Mouse (Mus musculus): ENCODE data around the gene Etv5. TPM values are rescaled to one million over a fixed set of nuclear protein-coding genes. Genes with fewer than 3 reads are reported as not detected.

Gene Etv5
- total RNA-seq, 2 experiments from 2014 or later: 24.1 to 27.5 TPM

- no peak for DNase-seq (ENCODE audit: low spot score in 2 of 2)
Measured at GRCm38 (mm10) chr16:22348478-22349270, 90.8 kb downstream of the Etv5 start.

- DNase-seq (ENCODE audit: low spot score in 2 of 2): no peak
Measured at GRCm38 (mm10) chr16:22348014-22348413, 91.5 kb downstream of the Etv5 start.

- no peak for DNase-seq (ENCODE audit: low spot score in 2 of 2)
Measured at GRCm38 (mm10) chr16:22341236-22341671, 98.3 kb downstream of the Etv5 start.

- no peak for DNase-seq (ENCODE audit: low spot score in 2 of 2)
Measured at GRCm38 (mm10) chr16:22335781-22336180, 103.7 kb downstream of the Etv5 start.

Other genes starting within 250 kb of the Etv5 start
- gene Tra2b, start 173.7 kb downstream of the Etv5 start, total RNA-seq (2021): 100 to 1,000 TPM; 133 TPM
- 1 to 10 TPM; 4.8 to 5.4 TPM for gene Dgkg, start 217.5 kb upstream of the Etv5 start, total RNA-seq (2021)